Mouse (Mus musculus): ENCODE measurements around the gene Btbd35f15.
"Not testable (repeated sequence)": the region's sequence is repeated elsewhere in the genome, so short reads cannot be mapped to it uniquely, and the experiment has no call there.

Btbd35f15 gene

DNA sequence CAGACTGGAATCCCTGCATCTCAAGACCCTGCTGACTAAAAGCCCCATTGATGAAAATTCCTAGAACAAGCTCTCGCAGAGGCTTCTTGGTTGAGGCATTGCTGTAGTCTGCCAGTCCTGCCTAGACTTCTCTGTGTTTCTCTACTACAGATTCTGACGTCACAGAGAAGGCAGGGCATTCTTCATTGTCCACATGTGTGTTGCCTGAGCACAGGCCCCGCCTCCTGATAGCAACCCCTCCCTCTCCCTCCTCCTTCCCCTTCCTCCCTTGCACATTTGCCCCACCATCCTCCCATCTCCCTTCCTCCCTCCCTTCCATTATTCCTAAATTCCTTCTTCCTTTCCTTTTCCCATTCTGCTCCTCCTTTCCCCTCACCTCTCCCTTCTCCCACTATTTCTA lies at the start of gene Btbd35f15:
TSS of gene Btbd35f15 (minus strand) at position 101 of the 400 bp plus-strand sequence.
- not testable (repeated sequence) for DNase-seq

Measured in kidney, adult 8-10 months (tissue).